Mouse (Mus musculus) limb, embryonic 12.5 days (tissue): ENCODE results near the gene Hrct1. TPM values are rescaled to one million over a fixed set of nuclear protein-coding genes. Genes with fewer than 3 reads are reported as not detected.

Experiments used
- polyA plus RNA-seq: library from polyadenylated mRNA; unstranded; fragments of >200 nt; fragmentation: Nextera tagmentation; extraction: Ambion mirVana; gene quantifications from 2 replicates; pipeline ENCODE4 v1.2.1, GENCODE M21; 2016

Hrct1 gene
- polyA plus RNA-seq, 1 experiment from 2014 or later = 0.38 TPM

Other genes starting within 250 kb of the Hrct1 start
- gene Sit1, start 243.5 kb upstream of the Hrct1 start, polyA plus RNA-seq = not detected in 2 replicates
- gene Ccdc107, start 234.3 kb upstream of the Hrct1 start, polyA plus RNA-seq = 62.0 and 63.8 TPM in 2 replicates
- 44.8 and 46.4 TPM in 2 replicates for gene Arhgef39, start 227.5 kb upstream of the Hrct1 start, polyA plus RNA-seq
- 1.1 and 1.3 TPM in 2 replicates for gene Car9, start 220.2 kb upstream of the Hrct1 start, polyA plus RNA-seq
- gene Tpm2, start 203.4 kb upstream of the Hrct1 start, polyA plus RNA-seq = 215 and 216 TPM in 2 replicates
- 42.0 and 44.5 TPM in 2 replicates for gene Creb3, start 164.9 kb upstream of the Hrct1 start, polyA plus RNA-seq
- 62.2 and 67.4 TPM in 2 replicates for gene Tln1, start 164.5 kb upstream of the Hrct1 start, polyA plus RNA-seq
- 36.6 and 42.5 TPM in 2 replicates for gene Rgp1, start 148.5 kb upstream of the Hrct1 start, polyA plus RNA-seq
- gene Gba2, start 148.3 kb upstream of the Hrct1 start, polyA plus RNA-seq = 32.0 and 34.7 TPM in 2 replicates
- 2.1 TPM in 1 of 2 replicates, not detected in the other for gene Msmp, start 142.7 kb upstream of the Hrct1 start, polyA plus RNA-seq
- gene Npr2, start 95.3 kb upstream of the Hrct1 start, polyA plus RNA-seq = 14.4 and 17.9 TPM in 2 replicates
- gene Spag8, start 73.6 kb upstream of the Hrct1 start, polyA plus RNA-seq = 0.95 and 0.99 TPM in 2 replicates
- gene Hint2, start 70.7 kb upstream of the Hrct1 start, polyA plus RNA-seq = 78.7 and 87.6 TPM in 2 replicates
- gene Tmem8b, start 58.2 kb upstream of the Hrct1 start, polyA plus RNA-seq = 5.6 and 6.6 TPM in 2 replicates
- gene Fam221b, start 58.0 kb upstream of the Hrct1 start, polyA plus RNA-seq = 2.8 and 3.6 TPM in 2 replicates
- 0.08 TPM in 1 of 2 replicates, not detected in the other for gene Olfr70, start 26.4 kb upstream of the Hrct1 start, polyA plus RNA-seq
- not detected in 2 replicates for gene Olfr71, start 16.9 kb upstream of the Hrct1 start, polyA plus RNA-seq
- gene Spaar, start 2.8 kb downstream of the Hrct1 start, polyA plus RNA-seq = 0.20 and 0.28 TPM in 2 replicates
- gene Olfr159, start 43.8 kb downstream of the Hrct1 start, polyA plus RNA-seq = not detected in 2 replicates
- gene Olfr156, start 96.7 kb downstream of the Hrct1 start, polyA plus RNA-seq = 0.19 TPM in 1 of 2 replicates, not detected in the other
- gene Olfr157, start 113.0 kb downstream of the Hrct1 start, polyA plus RNA-seq = 0.12 TPM in 1 of 2 replicates, not detected in the other
- gene Olfr155, start 124.4 kb downstream of the Hrct1 start, polyA plus RNA-seq = not detected in 2 replicates
- 26.9 and 33.1 TPM in 2 replicates for gene Reck, start 148.3 kb downstream of the Hrct1 start, polyA plus RNA-seq
- gene Glipr2, start 230.2 kb downstream of the Hrct1 start, polyA plus RNA-seq = 86.2 and 89.9 TPM in 2 replicates